Mouse (Mus musculus) lung, embryonic 16.5 days (tissue): ENCODE measurements at regions not wholly inside any gene's neighbourhood (a gene's known extent, or its start where the extent isn't known, plus 50 kb on each side); places are given as distances from the start of the nearest gene placed in this dataset.

Experiments
- ATAC-seq: fragments of 200-750 bp; cut with Nextera tagmentation; 2 replicates; pipeline ENCODE4 v1.8.0; 2017; ENCODE audit warnings: low read depth, mild to moderate bottlenecking, moderate library complexity
- H3K27ac ChIP-seq: fragments of 300-500 bp; sonication (generic); 2 replicates; pipeline ENCODE4 v1.5.1; 2014; ENCODE audit warnings: mild to moderate bottlenecking, control low read depth, low read length
- H3K27me3 ChIP-seq: fragments of 300-500 bp; sonication (generic); 2 replicates; pipeline ENCODE4 v1.6.1; 2014; ENCODE audit warnings: low read depth, low read length, mixed read lengths; ENCODE audit not compliant: control insufficient read depth, insufficient read depth
- H3K36me3 ChIP-seq: fragments of 300-500 bp; sonication (generic); 2 replicates; pipeline ENCODE4 v1.6.1; 2014; ENCODE audit warnings: low read length; ENCODE audit not compliant: control insufficient read depth, insufficient read depth
- H3K4me1 ChIP-seq: fragments of 300-500 bp; sonication (generic); replicated peaks from 2 replicates; pipeline ENCODE4 v1.6.1; 2014; ENCODE audit warnings: low read length, mixed read lengths; ENCODE audit not compliant: control insufficient read depth, insufficient read depth
- H3K4me2 ChIP-seq: fragments of 300-500 bp; sonication (generic); 2 replicates; pipeline ENCODE4 v1.6.1; 2014; ENCODE audit warnings: low read depth, low read length, control low read depth
- H3K4me3 ChIP-seq: fragments of 300-500 bp; sonication (generic); 2 replicates; pipeline ENCODE4 v1.5.1; 2014; ENCODE audit warnings: mild to moderate bottlenecking, low read length, control low read depth
- H3K9ac ChIP-seq: fragments of 300-500 bp; sonication (generic); 2 replicates; pipeline ENCODE4 v1.6.1; 2014; ENCODE audit warnings: low read length, control low read depth
- H3K9me3 ChIP-seq: fragments of 300-500 bp; sonication (generic); 2 replicates; pipeline ENCODE4 v1.6.1; 2016; ENCODE audit warnings: low read length; ENCODE audit not compliant: control insufficient read depth
- WGBS: fragments of 180-500 bp; shearing (Covaris S2); extraction: QIAGEN DNeasy Blood & Tissue Kit; methylation state at CpG from one replicate; pipeline ENCODE4 v1.1.7; 2014; 5-methylcytosine and 5-hydroxymethylcytosine counted together

DNA sequence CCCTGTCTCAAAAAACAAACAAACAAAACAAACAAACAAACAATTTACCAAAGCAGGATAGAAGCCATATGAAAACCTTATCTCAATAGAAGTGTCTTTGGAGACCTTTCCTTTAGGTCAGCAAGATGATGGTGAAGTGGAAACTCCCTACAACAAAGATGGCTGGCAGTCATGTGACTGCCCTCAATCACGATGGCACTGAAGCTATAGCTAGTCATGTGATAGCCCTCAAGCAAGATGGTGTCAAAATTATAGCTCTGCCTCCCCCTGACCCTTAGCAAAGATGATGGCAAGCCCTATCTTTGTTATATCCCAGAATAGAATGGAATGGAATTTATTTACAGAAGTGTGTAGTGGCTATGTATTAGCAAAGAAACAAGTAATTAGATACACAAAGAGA lies 423.2 kb downstream of the 1810013L24Rik start:
- H3K4me3 ChIP-seq: no peak overlapping the region
- H3K4me1 ChIP-seq: no peaks in the 10 kb centered on the region
- H3K36me3 ChIP-seq: no peaks in the 10 kb centered on the region
- H3K9ac ChIP-seq: no peak overlapping the region
- no peaks in the 10 kb centered on the region for H3K9me3 ChIP-seq
- no peak for ATAC-seq
- no peak overlapping the region for H3K4me2 ChIP-seq
- 82% methylated on average over 1 of the region's 1 CpGs for WGBS
- no peaks in the 10 kb centered on the region for H3K27me3 ChIP-seq
- no peak overlapping the region for H3K27ac ChIP-seq

DNA sequence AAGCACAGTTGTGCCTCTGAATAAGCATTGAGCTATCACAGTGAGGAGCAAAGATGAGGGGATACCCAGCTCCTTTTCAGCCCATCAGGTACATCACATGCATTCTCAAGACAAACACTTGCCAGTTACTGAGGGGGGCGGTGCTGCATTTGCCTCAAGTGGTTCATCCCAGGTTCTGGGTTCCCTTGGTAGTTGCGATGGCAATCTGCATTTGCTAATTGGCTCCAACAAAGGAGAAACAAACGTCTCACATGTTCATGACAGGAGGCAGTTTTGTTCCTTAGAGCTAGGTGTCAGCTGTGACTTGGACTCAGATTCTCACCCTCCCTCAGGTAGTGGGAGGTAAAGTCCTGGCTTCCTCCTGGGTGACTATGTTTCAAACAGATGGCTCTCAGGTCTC lies 425.5 kb downstream of the 1810013L24Rik start:
- no peak for ATAC-seq
- H3K36me3 ChIP-seq: no peaks in the 10 kb centered on the region
- H3K4me1 ChIP-seq: no peaks in the 10 kb centered on the region
- no peaks in the 10 kb centered on the region for H3K27me3 ChIP-seq
- no peak overlapping the region for H3K27ac ChIP-seq
- no peak overlapping the region for H3K4me2 ChIP-seq
- H3K9me3 ChIP-seq: no peaks in the 10 kb centered on the region
- H3K9ac ChIP-seq: no peak overlapping the region
- 39% methylated on average over 3 of the region's 3 CpGs for WGBS
- H3K4me3 ChIP-seq: no peak overlapping the region

DNA sequence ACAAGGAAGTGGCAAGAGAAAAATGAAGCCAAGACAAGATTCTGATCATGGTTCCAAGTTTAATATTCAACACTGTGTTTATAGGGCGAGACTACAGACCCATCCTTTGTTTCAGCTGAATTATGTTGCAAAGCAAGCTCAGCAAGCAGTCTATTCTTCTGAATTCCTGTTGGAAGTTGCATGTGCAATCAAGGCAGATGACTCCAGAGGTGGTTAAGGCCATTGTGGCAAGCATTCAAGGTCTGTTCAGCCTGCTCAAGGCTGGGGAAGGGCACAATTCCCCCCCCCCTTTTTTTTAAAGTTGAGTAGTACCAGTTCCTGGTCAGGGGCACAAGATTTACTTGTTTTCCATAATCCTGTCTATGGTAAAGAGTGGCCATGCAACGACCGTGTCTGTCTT lies 431.1 kb downstream of the 1810013L24Rik start:
- H3K9me3 ChIP-seq: no peaks in the 10 kb centered on the region
- H3K27ac ChIP-seq: no peak overlapping the region
- ATAC-seq: no peak
- no peaks in the 10 kb centered on the region for H3K27me3 ChIP-seq
- WGBS: 81% methylated on average over 3 of the region's 3 CpGs
- H3K36me3 ChIP-seq: no peaks in the 10 kb centered on the region
- no peaks in the 10 kb centered on the region for H3K4me1 ChIP-seq
- H3K4me2 ChIP-seq: no peak overlapping the region
- no peak overlapping the region for H3K9ac ChIP-seq
- no peak overlapping the region for H3K4me3 ChIP-seq

DNA sequence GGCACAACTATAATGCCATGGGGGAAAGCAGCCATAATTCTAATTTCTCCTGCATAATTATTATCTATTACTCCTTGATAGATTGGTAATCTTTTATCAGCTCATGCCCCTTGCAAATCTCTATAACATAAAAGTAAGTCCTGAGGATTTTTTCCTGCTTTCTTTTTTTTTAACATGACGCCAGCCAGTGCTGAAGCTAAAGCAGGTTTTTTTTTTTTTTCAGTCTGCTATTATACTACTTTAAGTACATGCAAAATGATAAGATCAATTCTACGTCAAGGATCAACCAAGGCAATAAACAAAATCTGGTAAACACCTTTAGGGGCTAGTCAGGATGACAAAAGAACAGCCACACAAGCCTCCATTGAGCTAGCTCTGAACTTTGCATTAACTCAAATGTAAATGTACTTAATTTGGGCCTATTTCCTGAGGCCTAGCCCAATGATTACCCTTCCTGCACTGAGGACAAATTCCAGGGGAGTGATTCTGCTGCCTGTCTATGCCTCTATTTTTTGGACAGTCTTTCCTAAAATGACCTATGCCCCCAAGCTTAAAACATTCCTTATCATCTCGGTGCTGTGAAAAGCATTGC lies 434.8 kb downstream of the 1810013L24Rik start:
- Histone ChIP-seq H3K9ac (no peak overlapping the region), H3K36me3 (no peaks in the 10 kb centered on the region), H3K4me3 (no peak overlapping the region), H3K4me1 (no peaks in the 10 kb centered on the region), H3K9me3 (no peaks in the 10 kb centered on the region), H3K27ac (no peak overlapping the region), H3K4me2 (no peak overlapping the region), H3K27me3 (no peaks in the 10 kb centered on the region)
- 39% methylated on average over 3 of the region's 3 CpGs for WGBS
- no peak for ATAC-seq

DNA sequence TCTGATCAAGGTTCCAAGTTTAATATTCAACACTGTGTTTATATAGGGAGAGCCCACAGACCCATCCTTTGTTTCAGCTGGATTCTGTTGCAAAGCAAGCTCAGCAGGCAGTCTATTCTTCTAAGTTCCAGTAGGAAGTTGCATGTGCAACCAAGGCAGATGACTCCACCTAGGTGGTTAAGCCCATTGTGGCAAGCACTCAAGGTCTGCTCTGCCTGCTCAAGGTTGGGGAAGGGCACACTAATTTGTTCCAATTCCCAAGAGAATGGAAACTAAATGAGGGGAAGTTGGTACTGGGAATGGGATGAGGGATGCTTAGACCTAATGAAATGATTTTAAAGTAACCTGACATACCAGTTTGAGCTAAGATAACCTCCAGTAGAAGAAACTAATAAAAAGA lies 437.3 kb downstream of the 1810013L24Rik start:
- H3K9me3 ChIP-seq: no peaks in the 10 kb centered on the region
- H3K27ac ChIP-seq: no peak overlapping the region
- no peak overlapping the region for H3K9ac ChIP-seq
- no peaks in the 10 kb centered on the region for H3K4me1 ChIP-seq
- ATAC-seq: no peak
- H3K4me2 ChIP-seq: no peak overlapping the region
- no peaks in the 10 kb centered on the region for H3K27me3 ChIP-seq
- no peak overlapping the region for H3K4me3 ChIP-seq
- no peaks in the 10 kb centered on the region for H3K36me3 ChIP-seq

DNA sequence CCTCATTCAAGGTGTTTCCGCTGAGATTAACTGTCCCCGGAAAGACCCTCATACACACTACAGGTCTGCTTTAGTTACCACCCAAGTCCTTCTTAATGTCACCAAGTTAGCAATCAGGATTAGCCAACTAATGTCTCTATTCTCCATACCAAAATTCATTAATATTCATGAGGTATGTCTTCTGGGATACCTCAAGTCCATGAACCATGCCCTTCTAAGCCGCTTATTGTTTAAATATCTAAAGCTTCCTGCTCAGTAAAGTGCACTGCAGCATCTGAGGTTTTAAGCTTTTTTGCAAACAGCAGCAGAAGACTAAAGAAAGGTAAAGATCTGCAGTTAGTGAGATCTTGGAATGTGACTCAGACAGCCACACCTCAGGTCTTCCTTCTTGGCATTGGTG lies 440.2 kb downstream of the 1810013L24Rik start:
- WGBS: 84% methylated on average over 3 of the region's 3 CpGs
- no peak for ATAC-seq
- no peaks in the 10 kb centered on the region for H3K9me3 ChIP-seq
- H3K4me2 ChIP-seq: no peak overlapping the region
- H3K4me3 ChIP-seq: no peak overlapping the region
- H3K27ac ChIP-seq: no peak overlapping the region
- H3K9ac ChIP-seq: no peak overlapping the region
- H3K4me1 ChIP-seq: no peaks in the 10 kb centered on the region
- no peaks in the 10 kb centered on the region for H3K36me3 ChIP-seq
- H3K27me3 ChIP-seq: no peaks in the 10 kb centered on the region

DNA sequence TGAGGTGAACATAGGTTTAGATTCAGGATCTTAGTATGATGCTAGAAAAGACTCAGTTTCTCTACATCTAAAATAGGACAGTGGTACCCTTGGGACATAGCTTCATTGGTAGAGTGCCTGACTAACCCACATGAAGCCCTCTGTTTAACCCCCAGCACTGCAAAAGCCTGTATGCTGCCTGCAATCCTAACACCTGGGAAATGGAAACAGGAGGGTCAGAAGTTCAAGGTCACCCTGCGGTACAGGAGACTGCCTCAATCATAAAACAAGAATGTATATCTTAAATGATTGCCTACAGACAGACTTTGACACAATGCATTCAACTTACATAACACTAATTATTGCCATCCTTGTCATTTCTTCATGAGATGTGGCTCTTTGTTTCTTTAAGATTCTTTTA lies 440.8 kb downstream of the 1810013L24Rik start:
- H3K36me3 ChIP-seq: no peaks in the 10 kb centered on the region
- no peak overlapping the region for H3K4me3 ChIP-seq
- WGBS: 69% methylated on average over 1 of the region's 1 CpGs
- no peaks in the 10 kb centered on the region for H3K4me1 ChIP-seq
- ATAC-seq: no peak
- H3K27me3 ChIP-seq: no peaks in the 10 kb centered on the region
- H3K27ac ChIP-seq: no peak overlapping the region
- no peaks in the 10 kb centered on the region for H3K9me3 ChIP-seq
- no peak overlapping the region for H3K9ac ChIP-seq
- no peak overlapping the region for H3K4me2 ChIP-seq

DNA sequence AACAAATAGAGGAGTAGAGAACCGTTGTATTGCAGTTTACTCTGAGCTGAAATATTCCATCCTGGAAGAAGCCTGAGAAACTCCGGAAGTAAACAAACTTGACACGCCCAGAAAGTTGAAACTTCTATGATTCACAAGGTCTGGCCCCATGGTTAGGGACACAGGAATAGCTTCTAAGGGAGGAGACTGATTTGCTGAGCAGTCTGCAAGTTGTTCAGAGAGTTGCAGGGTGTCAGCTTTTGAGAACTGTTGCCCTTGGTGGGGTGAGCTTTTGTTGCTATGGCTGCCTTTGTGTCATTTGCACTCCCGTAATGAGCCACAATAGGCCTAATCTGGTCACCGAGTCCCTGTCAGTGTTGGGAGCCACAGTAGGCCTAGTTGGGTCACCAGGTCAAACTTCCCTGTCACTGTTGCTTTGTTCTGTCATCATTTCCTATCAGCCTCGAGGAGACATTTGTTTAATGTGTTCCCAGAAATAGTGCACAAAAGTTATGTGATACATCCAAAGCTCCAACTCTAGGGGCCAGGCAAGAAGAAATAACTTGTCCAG lies 443.9 kb downstream of the 1810013L24Rik start:
- Histone ChIP-seq H3K9ac (no peak overlapping the region), H3K9me3 (no peaks in the 10 kb centered on the region), H3K4me3 (no peak overlapping the region), H3K27ac (no peak overlapping the region), H3K27me3 (no peaks in the 10 kb centered on the region), H3K4me1 (no peaks in the 10 kb centered on the region), H3K4me2 (no peak overlapping the region), H3K36me3 (no peaks in the 10 kb centered on the region)
- ATAC-seq: no peak
- 64% methylated on average over 6 of the region's 6 CpGs for WGBS

DNA sequence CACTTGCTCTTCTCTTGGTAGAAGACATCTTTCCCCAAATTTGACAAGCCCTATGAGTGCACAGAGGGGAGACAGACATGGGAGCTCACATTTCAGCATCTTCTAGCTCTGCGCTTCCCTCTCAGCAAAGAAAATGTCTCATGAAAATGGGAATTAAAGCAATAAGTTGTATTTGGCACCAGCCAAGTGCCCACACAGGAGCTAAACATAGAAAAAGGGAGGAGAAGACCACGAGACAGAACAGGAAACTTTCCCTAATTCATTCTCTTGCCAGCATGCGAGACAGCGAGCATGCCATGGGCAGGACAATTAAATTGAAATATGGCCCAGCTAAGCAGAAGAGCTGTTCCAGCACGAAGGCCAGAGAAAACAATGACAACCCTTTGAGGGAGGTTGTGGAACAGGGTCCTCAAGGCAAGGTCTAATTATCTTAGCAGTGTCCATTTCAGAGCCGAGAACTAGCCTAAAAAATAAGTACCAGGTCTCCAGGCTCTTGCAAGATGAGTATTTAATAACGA lies 444.7 kb downstream of the 1810013L24Rik start:
- no peak overlapping the region for H3K4me2 ChIP-seq
- H3K4me1 ChIP-seq: no peaks in the 10 kb centered on the region
- H3K4me3 ChIP-seq: no peak overlapping the region
- no peak overlapping the region for H3K9ac ChIP-seq
- H3K36me3 ChIP-seq: no peaks in the 10 kb centered on the region
- H3K27ac ChIP-seq: no peak overlapping the region
- H3K9me3 ChIP-seq: no peaks in the 10 kb centered on the region
- WGBS: 71% methylated on average over 7 of the region's 7 CpGs
- no peaks in the 10 kb centered on the region for H3K27me3 ChIP-seq
- ATAC-seq: no peak

DNA sequence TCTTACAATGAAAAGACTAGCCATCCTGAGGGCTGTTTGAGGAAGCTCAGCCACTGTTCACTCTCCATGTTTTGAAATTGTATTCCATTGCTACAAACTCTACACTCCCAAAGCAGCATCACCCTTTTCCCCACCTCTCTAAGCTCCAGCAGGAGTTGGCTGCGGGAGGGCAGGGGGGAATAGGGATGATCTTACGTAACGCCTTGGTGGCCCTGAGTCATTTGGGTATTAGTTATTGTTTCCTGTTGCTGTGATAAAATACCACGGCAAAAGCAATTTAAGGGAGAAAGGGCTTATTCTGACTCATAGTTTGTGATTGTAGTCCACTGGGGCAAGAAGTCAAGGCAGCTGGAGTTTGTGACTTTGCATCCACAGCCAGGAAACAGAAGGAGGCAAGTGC lies 445.5 kb downstream of the 1810013L24Rik start:
- no peak for ATAC-seq
- WGBS: 78% methylated on average over 4 of the region's 4 CpGs
- Histone ChIP-seq H3K27me3 (no peaks in the 10 kb centered on the region), H3K4me1 (no peaks in the 10 kb centered on the region), H3K4me2 (no peak overlapping the region), H3K4me3 (no peak overlapping the region), H3K36me3 (no peaks in the 10 kb centered on the region), H3K27ac (no peak overlapping the region), H3K9me3 (no peaks in the 10 kb centered on the region), H3K9ac (no peak overlapping the region)
